In genomic region chr2:25318119-25318966, GRCm38 (mm10) we compare ENCODE assay signal across 8 mouse cellular contexts. TPM values are rescaled to one million over a fixed set of nuclear protein-coding genes. Genes with fewer than 3 reads are reported as not detected.
A peak's percentile ranks its signal among the peaks of the same experiment; 100 is the strongest.
DNase-seq lines count a peak whose midpoint lies in the region; TF ChIP-seq lines count a peak whose summit lies in the region.

No protein-coding gene starts in this region.

- H3K4me1 ChIP-seq in hindbrain, embryonic 10.5 days (replicated peaks) = peaks cover 8% of the 10 kb centered on the region
- peaks cover 10% of the 10 kb centered on the region for H3K4me1 ChIP-seq in midbrain, embryonic 10.5 days

- H3K4me3 ChIP-seq in left cerebral cortex, adult 2 months = peak overlapping the region; percentile 90
- peak overlapping the region; percentile 50 for H3K4me3 ChIP-seq in hindbrain, embryonic 10.5 days
- H3K4me3 ChIP-seq in midbrain, embryonic 10.5 days = peak overlapping the region; percentile 53

- no peaks in the 10 kb centered on the region for H3K9me3 ChIP-seq in hindbrain, embryonic 10.5 days
- H3K9me3 ChIP-seq in midbrain, embryonic 10.5 days (replicated peaks) = no peaks in the 10 kb centered on the region

- TF ChIP-seq CTCF in left cerebral cortex, adult 2 months (IDR thresholded peaks at IDR 0.05) = no peak

- intact Hi-C loops in left cerebral cortex, adult 2 months (cut with DNase I) = loop anchor here (1.0 kb wide), 1 partner anchor 85 kb away; no protein-coding TSS in a partner anchor
- intact Hi-C loops in left cerebral cortex, postnatal 10 days (cut with DNase I) = no loop called here

- 9% methylated on average over 31 of the region's 31 CpGs for WGBS in hindbrain, embryonic 10.5 days
- WGBS in midbrain, embryonic 10.5 days = 7% methylated on average over 31 of the region's 31 CpGs

- H3K27ac ChIP-seq in left cerebral cortex, adult 2 months = peak overlapping the region; percentile 99
- H3K27ac ChIP-seq in hindbrain, embryonic 10.5 days = no peak overlapping the region
- no peak overlapping the region for H3K27ac ChIP-seq in midbrain, embryonic 10.5 days (replicated peaks)

- peak; percentile 56 to 59 for DNase-seq in left cerebral cortex, adult 2 months (ENCODE audit: extremely low spot score in 1 of 2, low spot score in 2 of 2)
- DNase-seq in left cerebral cortex, postnatal 10 days (ENCODE audit: extremely low spot score in 1 of 2, low spot score in 2 of 2) = no peak
- peak; percentile 73 to 75 for DNase-seq in cerebellum, postnatal 10 days
- no peak for DNase-seq in hindbrain, embryonic 10.5 days (ENCODE audit: low spot score)
- DNase-seq in midbrain, embryonic 10.5 days (ENCODE audit: low spot score) = no peak
- no peak for DNase-seq in thymus, postnatal 4 days
- DNase-seq in Muller cell, postnatal 12 days (ENCODE audit: inconsistent ontology term) = no peak
- DNase-seq in kidney, postnatal 14 days = no peak

- no peaks in the 10 kb centered on the region for H3K36me3 ChIP-seq in hindbrain, embryonic 10.5 days
- no peaks in the 10 kb centered on the region for H3K36me3 ChIP-seq in midbrain, embryonic 10.5 days

- peaks cover 86% of the 10 kb centered on the region for H3K27me3 ChIP-seq in hindbrain, embryonic 10.5 days (ENCODE audit: insufficient read depth, poor library complexity, severe bottlenecking)
- H3K27me3 ChIP-seq in midbrain, embryonic 10.5 days (ENCODE audit: low read depth, poor library complexity, severe bottlenecking) = peaks cover 87% of the 10 kb centered on the region

RNA-seq across cellular contexts. Expression of gene Grin1, which starts 0.6 kb away (rescaled TPM):
- total RNA-seq in left cerebral cortex, adult 2 months (2021) = 100 to 1,000 TPM; 452 to 457 TPM
- total RNA-seq in left cerebral cortex, postnatal 10 days (2021) = 100 to 1,000 TPM; 386 to 400 TPM
- polyA plus RNA-seq in hindbrain, embryonic 10.5 days (2016; fragmentation: Nextera tagmentation; extraction: Ambion mirVana) = 1.2 and 4.5 TPM in 2 replicates
- polyA plus RNA-seq in midbrain, embryonic 10.5 days (2016; fragmentation: Nextera tagmentation; extraction: Ambion mirVana) = 1.5 and 1.8 TPM in 2 replicates

RNA-seq across cellular contexts. Expression of gene Man1b1, which starts 13.8 kb away (rescaled TPM):
- total RNA-seq in left cerebral cortex, adult 2 months (2021) = 10 to 100 TPM; 56.0 to 62.4 TPM
- 10 to 100 TPM; 57.6 to 64.0 TPM for total RNA-seq in left cerebral cortex, postnatal 10 days (2021)
- polyA plus RNA-seq in hindbrain, embryonic 10.5 days (2016; fragmentation: Nextera tagmentation; extraction: Ambion mirVana) = 57.4 and 58.7 TPM in 2 replicates
- polyA plus RNA-seq in midbrain, embryonic 10.5 days (2016; fragmentation: Nextera tagmentation; extraction: Ambion mirVana) = 55.6 and 62.8 TPM in 2 replicates

RNA-seq across cellular contexts. Expression of gene Lrrc26, which starts 28.6 kb away (rescaled TPM):
- not detected for total RNA-seq in left cerebral cortex, adult 2 months (2021)
- total RNA-seq in left cerebral cortex, postnatal 10 days (2021) = not detected
- polyA plus RNA-seq in hindbrain, embryonic 10.5 days (2016; fragmentation: Nextera tagmentation; extraction: Ambion mirVana) = not detected in 2 replicates
- not detected in 2 replicates for polyA plus RNA-seq in midbrain, embryonic 10.5 days (2016; fragmentation: Nextera tagmentation; extraction: Ambion mirVana)

RNA-seq across cellular contexts. Expression of gene Tmem210, which starts 30.4 kb away (rescaled TPM):
- not detected for total RNA-seq in left cerebral cortex, adult 2 months (2021)
- not detected for total RNA-seq in left cerebral cortex, postnatal 10 days (2021)
- not detected in 2 replicates for polyA plus RNA-seq in hindbrain, embryonic 10.5 days (2016; fragmentation: Nextera tagmentation; extraction: Ambion mirVana)
- not detected in 2 replicates for polyA plus RNA-seq in midbrain, embryonic 10.5 days (2016; fragmentation: Nextera tagmentation; extraction: Ambion mirVana)

RNA-seq across cellular contexts. Expression of gene Dpp7, which starts 37.8 kb away (rescaled TPM):
- total RNA-seq in left cerebral cortex, adult 2 months (2021) = 10 to 100 TPM; 32.2 to 33.9 TPM
- total RNA-seq in left cerebral cortex, postnatal 10 days (2021) = 10 to 100 TPM; 24.7 to 28.5 TPM
- polyA plus RNA-seq in hindbrain, embryonic 10.5 days (2016; fragmentation: Nextera tagmentation; extraction: Ambion mirVana) = 21.1 and 21.8 TPM in 2 replicates
- polyA plus RNA-seq in midbrain, embryonic 10.5 days (2016; fragmentation: Nextera tagmentation; extraction: Ambion mirVana) = 16.2 and 20.2 TPM in 2 replicates

Comparison
In these comparisons a context has a peak if more than half of its experiments do, and no peak if none do; other contexts are left out.
1. DNase-seq: peak in left cerebral cortex, adult 2 months (2 of 2) and cerebellum, postnatal 10 days (2 of 2); none in left cerebral cortex, postnatal 10 days (0 of 2), hindbrain, embryonic 10.5 days (single experiment), midbrain, embryonic 10.5 days (single experiment), thymus, postnatal 4 days (single experiment), Muller cell, postnatal 12 days (single experiment) and kidney, postnatal 14 days (single experiment).
2. Peak in every context shown above with its lines, with median percentiles within 50 percentile points of each other: H3K4me3 ChIP-seq.